ENCODE assay signal across 14 mouse cellular contexts in the genomic region with DNA sequence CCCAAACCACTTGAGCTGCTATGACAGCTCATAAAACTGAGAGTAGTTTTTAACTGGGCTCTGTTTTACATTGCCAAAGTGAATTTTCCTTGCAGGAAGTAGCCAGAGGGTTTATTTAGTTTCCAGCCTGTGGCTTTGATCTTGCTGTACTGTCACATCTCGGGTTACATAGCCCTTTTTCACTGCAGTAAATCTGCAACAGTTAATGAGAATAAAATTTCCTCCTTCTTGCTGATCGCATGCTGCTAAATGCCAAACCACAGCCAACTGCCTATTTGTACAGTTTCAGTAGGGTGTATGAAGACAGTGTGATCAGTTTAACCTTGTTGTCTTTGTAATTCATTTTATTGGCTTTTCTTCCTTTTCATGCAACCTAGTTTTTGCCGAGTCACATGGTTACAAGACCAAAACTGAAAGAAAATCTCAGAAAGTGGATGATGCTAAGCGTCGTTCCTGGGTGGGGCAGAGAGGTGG. TPM values are rescaled to one million over a fixed set of nuclear protein-coding genes. Genes with fewer than 3 reads are reported as not detected.
DNase-seq lines count a peak whose midpoint lies in the region; ATAC-seq and TF ChIP-seq lines count a peak whose summit lies in the region.
"Had no signal": no experiment of that assay in that cellular context is flagged by ENCODE, and none has a peak within 500 bp of the region (broad histone marks: within the 10 kb centered on the region; RNA-seq: fewer than 3 reads in every experiment).

No protein-coding gene starts in this region.

- no peaks in the 10 kb centered on the region for H3K27me3 ChIP-seq in lung, embryonic 14.5 days (ENCODE audit: insufficient read depth, low read length)
- H3K27me3 ChIP-seq in Patski, result no peaks in the 10 kb centered on the region
- no peaks in the 10 kb centered on the region for H3K27me3 ChIP-seq in embryonic facial prominence, embryonic 15.5 days
- H3K27me3 ChIP-seq: forebrain, embryonic 13.5 days had no signal

- in situ Hi-C loops in Patski (cut with MboI; ENCODE audit: low pct_unique_long_range_greater_than_20kb), result no loop called here

- H3K4me2 ChIP-seq in lung, embryonic 14.5 days, result no peak overlapping the region
- H3K4me2 ChIP-seq in embryonic facial prominence, embryonic 15.5 days (replicated peaks), result no peak overlapping the region
- H3K4me2 ChIP-seq: forebrain, embryonic 13.5 days; liver, embryonic 11.5 days had no signal

- no peaks in the 10 kb centered on the region for H3K36me3 ChIP-seq in lung, embryonic 14.5 days (ENCODE audit: insufficient read depth)
- no peaks in the 10 kb centered on the region for H3K36me3 ChIP-seq in embryonic facial prominence, embryonic 15.5 days

- ATAC-seq in lung, embryonic 14.5 days (ENCODE audit: insufficient read depth), result peak; percentile 78; the same call in 1 of the 2 replicates
- no peak for ATAC-seq in Patski
- no peak for ATAC-seq in embryonic facial prominence, embryonic 15.5 days (ENCODE audit: insufficient number of reproducible peaks, low FRiP score, low TSS enrichment, low read depth)
- 0 out of 2 replicates have a peak, but pooled peaks have one; percentile 15 for ATAC-seq in megakaryocyte progenitor cell, adult 5-6 weeks (replicated peaks; ENCODE audit: poor library complexity)
- ATAC-seq: forebrain, embryonic 13.5 days had no signal

- CTCF ChIA-PET in Patski (lab: Charles Lee), result interaction anchor here (1.8 kb wide), 1 partner anchor 21 kb away, joined by 4 read pairs; no protein-coding TSS in a partner anchor

- DNase-seq in lung, embryonic 14.5 days, result peak; percentile 72
- no peak for DNase-seq in lung, postnatal 14 days
- DNase-seq in Patski (ENCODE audit: low read depth, low spot score), result peak; percentile 22
- no peak for DNase-seq in urinary bladder, adult 2 months (ENCODE audit: low spot score)
- DNase-seq in T-cell, adult 2 months (ENCODE audit: low spot score), result no peak
- no peak for DNase-seq in left cerebral cortex, postnatal 4 days
- DNase-seq: adrenal gland, postnatal 25 days; cerebellum, adult 9-10 months; midbrain, embryonic 14.5 days; thymus, adult 18-20 months had no signal

- H3K27ac ChIP-seq in lung, embryonic 14.5 days (ENCODE audit: low read depth), result no peak overlapping the region
- peak overlapping the region; percentile 22; the same call in 1 of the 2 replicates for H3K27ac ChIP-seq in embryonic facial prominence, embryonic 15.5 days (replicated peaks)
- H3K27ac ChIP-seq: forebrain, embryonic 13.5 days had no signal

- H3K4me3 ChIP-seq in lung, embryonic 14.5 days (ENCODE audit: low read depth, low read length), result no peak overlapping the region
- no peak overlapping the region for H3K4me3 ChIP-seq in embryonic facial prominence, embryonic 15.5 days (replicated peaks)
- H3K4me3 ChIP-seq: forebrain, embryonic 13.5 days had no signal

- POLR2A ChIA-PET in Patski (lab: Charles Lee), result no interaction called here

- TF ChIP-seq CTCF in lung, embryonic 14.5 days (IDR thresholded peaks at IDR 0.05; ENCODE audit: low read depth), result no peak
- no peak for TF ChIP-seq CTCF in Patski (IDR thresholded peaks at IDR 0.05)

- H3K9ac ChIP-seq in lung, embryonic 14.5 days, result no peak overlapping the region
- H3K9ac ChIP-seq in embryonic facial prominence, embryonic 15.5 days, result no peak overlapping the region
- H3K9ac ChIP-seq: forebrain, embryonic 13.5 days had no signal

- 30% methylated on average over 5 of the region's 5 CpGs for WGBS in lung, embryonic 14.5 days
- WGBS in embryonic facial prominence, embryonic 15.5 days, result 23% methylated on average over 5 of the region's 5 CpGs

- intact Hi-C loops in left cerebral cortex, postnatal 4 days (cut with DNase I), result no loop called here

- no peaks in the 10 kb centered on the region for H3K4me1 ChIP-seq in lung, embryonic 14.5 days (ENCODE audit: insufficient read depth)
- H3K4me1 ChIP-seq in embryonic facial prominence, embryonic 15.5 days, result peaks cover 13% of the 10 kb centered on the region; the same call in 1 of the 2 replicates
- H3K4me1 ChIP-seq: forebrain, embryonic 13.5 days had no signal

- H3K9me3 ChIP-seq in lung, embryonic 14.5 days (ENCODE audit: low read depth, low read length), result no peaks in the 10 kb centered on the region
- no peaks in the 10 kb centered on the region for H3K9me3 ChIP-seq in embryonic facial prominence, embryonic 15.5 days (replicated peaks)
- H3K9me3 ChIP-seq: forebrain, embryonic 13.5 days had no signal

RNA-seq across cellular contexts. Expression of gene Scyl3, which starts 30.6 kb away (rescaled TPM):
- 19.2 and 19.8 TPM in 2 replicates for polyA plus RNA-seq in lung, embryonic 14.5 days (2014; fragmentation: Nextera tagmentation; extraction: Ambion mirVana)
- polyA plus RNA-seq in Patski (2021), result 21.6 TPM
- polyA plus RNA-seq in embryonic facial prominence, embryonic 15.5 days (2015; fragmentation: Nextera tagmentation; extraction: Ambion mirVana), result 18.1 and 18.3 TPM in 2 replicates
- 28.1 and 39.6 TPM in 2 replicates for total RNA-seq in megakaryocyte progenitor cell, adult 5-6 weeks (2015)
- 14.5 and 16.9 TPM in 2 replicates for total RNA-seq in megakaryocyte progenitor cell, adult 5-6 weeks (2017)
- polyA plus RNA-seq in urinary bladder, adult 2 months (2012; rRNA removed), result 16.1 and 16.7 TPM in 2 replicates
- total RNA-seq in left cerebral cortex, postnatal 4 days (2021), result 10 to 100 TPM; 22.2 to 23.3 TPM

Comparison
In these comparisons a context has a peak if more than half of its experiments do, and no peak if none do; other contexts are left out.
1. DNase-seq: peak in lung, embryonic 14.5 days (single experiment) and Patski (single experiment); none in lung, postnatal 14 days (single experiment), urinary bladder, adult 2 months (single experiment), T-cell, adult 2 months (single experiment) and left cerebral cortex, postnatal 4 days (single experiment).
2. ATAC-seq: peak in lung, embryonic 14.5 days (single experiment) and megakaryocyte progenitor cell, adult 5-6 weeks (single experiment); none in Patski (single experiment) and embryonic facial prominence, embryonic 15.5 days (single experiment).